Mouse (Mus musculus) lung, embryonic 16.5 days (tissue): ENCODE data around the gene Rpl22. TPM values are rescaled to one million over a fixed set of nuclear protein-coding genes. Genes with fewer than 3 reads are reported as not detected.

ENCODE experiments used
- ATAC-seq: fragments of 200-750 bp; cut with Nextera tagmentation; 2 replicates; pipeline ENCODE4 v1.8.0; 2017; ENCODE audit warnings: low read depth, mild to moderate bottlenecking, moderate library complexity
- H3K27ac ChIP-seq: fragments of 300-500 bp; sonication (generic); 2 replicates; pipeline ENCODE4 v1.5.1; 2014; ENCODE audit warnings: mild to moderate bottlenecking, control low read depth, low read length
- H3K27me3 ChIP-seq: fragments of 300-500 bp; sonication (generic); 2 replicates; pipeline ENCODE4 v1.6.1; 2014; ENCODE audit warnings: low read depth, low read length, mixed read lengths; ENCODE audit not compliant: control insufficient read depth, insufficient read depth
- H3K36me3 ChIP-seq: fragments of 300-500 bp; sonication (generic); 2 replicates; pipeline ENCODE4 v1.6.1; 2014; ENCODE audit warnings: low read length; ENCODE audit not compliant: control insufficient read depth, insufficient read depth
- H3K4me1 ChIP-seq: fragments of 300-500 bp; sonication (generic); replicated peaks from 2 replicates; pipeline ENCODE4 v1.6.1; 2014; ENCODE audit warnings: low read length, mixed read lengths; ENCODE audit not compliant: control insufficient read depth, insufficient read depth
- H3K4me2 ChIP-seq: fragments of 300-500 bp; sonication (generic); 2 replicates; pipeline ENCODE4 v1.6.1; 2014; ENCODE audit warnings: low read depth, low read length, control low read depth
- H3K4me3 ChIP-seq: fragments of 300-500 bp; sonication (generic); 2 replicates; pipeline ENCODE4 v1.5.1; 2014; ENCODE audit warnings: mild to moderate bottlenecking, low read length, control low read depth
- H3K9ac ChIP-seq: fragments of 300-500 bp; sonication (generic); 2 replicates; pipeline ENCODE4 v1.6.1; 2014; ENCODE audit warnings: low read length, control low read depth
- H3K9me3 ChIP-seq: fragments of 300-500 bp; sonication (generic); 2 replicates; pipeline ENCODE4 v1.6.1; 2016; ENCODE audit warnings: low read length; ENCODE audit not compliant: control insufficient read depth
- WGBS: fragments of 180-500 bp; shearing (Covaris S2); extraction: QIAGEN DNeasy Blood & Tissue Kit; methylation state at CpG from one replicate; pipeline ENCODE4 v1.1.7; 2014; 5-methylcytosine and 5-hydroxymethylcytosine counted together
- polyA plus RNA-seq: library from polyadenylated mRNA; unstranded; fragments of >200 nt; fragmentation: Nextera tagmentation; extraction: Ambion mirVana; gene quantifications from 2 replicates; pipeline ENCODE4 v1.2.1, GENCODE M21; 2015

The Rpl22 gene
- polyA plus RNA-seq, 1 experiment from 2014 or later = 378 TPM

DNA sequence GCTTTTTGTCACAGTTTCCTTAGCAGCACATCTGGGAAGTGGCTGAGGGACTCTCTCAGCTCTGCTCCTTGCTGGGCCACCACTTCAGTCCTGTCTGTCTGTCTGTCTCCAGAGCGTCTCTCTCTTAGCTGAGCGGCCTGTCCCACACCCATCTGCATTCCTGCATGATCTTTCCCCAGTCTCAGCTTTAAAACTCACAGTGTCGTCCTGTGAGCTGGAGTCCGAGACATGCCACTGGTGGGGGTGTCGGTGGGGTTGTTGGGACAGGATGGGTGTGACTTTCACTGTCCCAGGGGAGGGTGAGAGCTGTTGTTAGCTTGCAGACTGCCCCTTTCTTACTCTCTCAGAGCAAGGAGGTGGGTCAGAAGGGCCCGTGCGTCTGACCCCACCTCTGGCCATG is 30.1 kb downstream of the Rpl22 start:
- no peaks in the 10 kb centered on the region for H3K36me3 ChIP-seq
- no peak overlapping the region for H3K4me2 ChIP-seq
- 63% methylated on average over 7 of the region's 7 CpGs for WGBS
- no peak overlapping the region for H3K27ac ChIP-seq
- peaks cover 15% of the 10 kb centered on the region for H3K27me3 ChIP-seq
- H3K4me1 ChIP-seq = no peaks in the 10 kb centered on the region; the same call in 1 of the 2 replicates
- no peaks in the 10 kb centered on the region for H3K9me3 ChIP-seq
- H3K9ac ChIP-seq = no peak overlapping the region
- H3K4me3 ChIP-seq = no peak overlapping the region
- no peak for ATAC-seq

GRCm38 (mm10) chr4:152359700-152360099 is 34.2 kb downstream of the Rpl22 start:
- H3K4me2 ChIP-seq = no peak overlapping the region
- WGBS = 6% methylated on average over 11 of the region's 11 CpGs
- no peak overlapping the region for H3K4me3 ChIP-seq
- no peaks in the 10 kb centered on the region for H3K36me3 ChIP-seq
- no peak overlapping the region for H3K27ac ChIP-seq
- H3K27me3 ChIP-seq = peaks cover 9% of the 10 kb centered on the region
- peaks cover 3% of the 10 kb centered on the region; the same call in 1 of the 2 replicates for H3K4me1 ChIP-seq
- H3K9ac ChIP-seq = no peak overlapping the region
- ATAC-seq = no peak
- H3K9me3 ChIP-seq = no peaks in the 10 kb centered on the region

- Histone ChIP-seq H3K27ac (no peak overlapping the region), H3K27me3 (peaks cover 9% of the 10 kb centered on the region), H3K4me2 (peak overlapping the region; percentile 34; the same call in 1 of the 2 replicates), H3K36me3 (no peaks in the 10 kb centered on the region), H3K4me3 (no peak overlapping the region), H3K9me3 (no peaks in the 10 kb centered on the region), H3K4me1 (peaks cover 3% of the 10 kb centered on the region; the same call in 1 of the 2 replicates), H3K9ac (no peak overlapping the region)
- under 1% methylated on average over 24 of the region's 24 CpGs for WGBS
- ATAC-seq = peak; percentile 60; the same call in 1 of the 2 replicates
These were observed 35.3 kb downstream of the Rpl22 start for GRCm38 (mm10) chr4:152360855-152361254.

DNA sequence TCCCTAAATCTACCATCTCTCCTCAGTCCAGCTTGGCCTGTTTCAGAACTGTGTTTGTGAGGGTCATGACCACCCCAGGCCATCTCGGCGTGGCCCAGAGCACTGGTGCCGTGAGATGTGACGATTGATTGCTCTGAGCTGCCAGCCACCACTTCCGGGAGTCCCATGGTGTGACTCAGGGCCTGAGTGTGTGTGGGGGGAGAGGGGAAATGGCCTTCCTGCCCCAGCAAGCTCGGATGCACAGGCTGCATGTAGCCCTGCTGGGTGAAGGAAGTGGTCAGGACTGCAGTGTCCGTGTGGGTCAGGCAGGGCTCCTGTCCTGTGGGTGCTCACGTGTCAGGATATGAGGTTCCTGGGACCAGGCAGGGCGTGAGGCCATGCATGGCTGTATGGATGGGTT is 36.6 kb downstream of the Rpl22 start:
- Histone ChIP-seq H3K4me1 (peaks cover 3% of the 10 kb centered on the region; the same call in 1 of the 2 replicates), H3K9me3 (no peaks in the 10 kb centered on the region), H3K9ac (no peak overlapping the region), H3K36me3 (no peaks in the 10 kb centered on the region), H3K4me3 (no peak overlapping the region), H3K27me3 (peaks cover 9% of the 10 kb centered on the region), H3K4me2 (no peak overlapping the region), H3K27ac (no peak overlapping the region)
- 43% methylated on average over 9 of the region's 9 CpGs for WGBS
- ATAC-seq = no peak

DNA sequence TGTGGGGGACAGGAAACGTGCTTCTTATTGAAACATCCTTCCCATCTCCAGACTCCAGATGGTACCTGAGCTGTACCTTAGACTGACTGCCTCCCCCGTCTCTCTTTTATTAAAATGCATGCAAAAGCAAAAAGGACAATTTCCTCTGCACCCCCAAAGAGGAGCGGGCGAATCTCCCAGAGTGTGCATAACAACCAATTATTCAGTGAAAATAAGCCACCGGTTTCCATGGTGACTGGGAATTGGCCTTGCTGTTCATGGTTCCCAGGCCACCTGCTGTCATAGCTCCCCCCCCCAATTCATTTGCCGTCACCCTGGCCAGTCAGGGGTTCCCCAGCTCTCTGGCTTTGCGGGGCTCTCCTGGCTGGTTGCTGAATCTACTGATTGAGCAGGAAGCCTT is 39.7 kb downstream of the Rpl22 start:
- Histone ChIP-seq H3K4me1 (peaks cover 3% of the 10 kb centered on the region; the same call in 1 of the 2 replicates), H3K9ac (no peak overlapping the region), H3K4me3 (no peak overlapping the region), H3K27me3 (peaks cover 4% of the 10 kb centered on the region), H3K4me2 (no peak overlapping the region), H3K27ac (no peak overlapping the region), H3K36me3 (no peaks in the 10 kb centered on the region), H3K9me3 (no peaks in the 10 kb centered on the region)
- no peak for ATAC-seq
- WGBS = 64% methylated on average over 7 of the region's 7 CpGs

- no peak overlapping the region for H3K27ac ChIP-seq
- 78% methylated on average over 17 of the region's 17 CpGs for WGBS
These were observed 57.1 kb downstream of the Rpl22 start for GRCm38 (mm10) chr4:152382528-152383252.

More at GRCm38 (mm10) chr4:152382528-152383252, 57.1 kb downstream of the Rpl22 start:
- no peaks in the 10 kb centered on the region for H3K9me3 ChIP-seq
- no peaks in the 10 kb centered on the region for H3K27me3 ChIP-seq
- H3K36me3 ChIP-seq = no peaks in the 10 kb centered on the region
- H3K4me3 ChIP-seq = no peak overlapping the region
- no peak overlapping the region for H3K9ac ChIP-seq
- no peak overlapping the region for H3K4me2 ChIP-seq
- ATAC-seq = no peak
- no peaks in the 10 kb centered on the region for H3K4me1 ChIP-seq

Other genes starting within 250 kb of the Rpl22 start
- gene Tnfrsf25, start 209.8 kb upstream of the Rpl22 start, polyA plus RNA-seq = 1.6 and 2.4 TPM in 2 replicates
- 6.6 and 10.1 TPM in 2 replicates for gene Espn, start 173.4 kb upstream of the Rpl22 start, polyA plus RNA-seq
- 0.54 and 0.87 TPM in 2 replicates for gene Hes2, start 166.9 kb upstream of the Rpl22 start, polyA plus RNA-seq
- gene Acot7, start 147.6 kb upstream of the Rpl22 start, polyA plus RNA-seq = 66.5 and 69.0 TPM in 2 replicates
- 8.3 and 8.5 TPM in 2 replicates for gene Gpr153, start 51.5 kb upstream of the Rpl22 start, polyA plus RNA-seq
- gene Hes3, start 34.1 kb upstream of the Rpl22 start, polyA plus RNA-seq = not detected in 2 replicates
- gene Icmt, start 28.5 kb upstream of the Rpl22 start, polyA plus RNA-seq = 21.7 and 24.0 TPM in 2 replicates
- 2.5 and 2.7 TPM in 2 replicates for gene Rnf207, start 6.7 kb upstream of the Rpl22 start, polyA plus RNA-seq
- gene Chd5, start 12.9 kb downstream of the Rpl22 start, polyA plus RNA-seq = 0.28 and 0.38 TPM in 2 replicates
- 3.8 and 4.0 TPM in 2 replicates for gene Nphp4, start 151.0 kb downstream of the Rpl22 start, polyA plus RNA-seq
- 6.5 and 8.4 TPM in 2 replicates for gene Kcnab2, start 152.1 kb downstream of the Rpl22 start, polyA plus RNA-seq